Mouse (Mus musculus) megakaryocyte, embryonic 14.5 days (primary cell): Measurements from ENCODE around the gene Sord.

ENCODE experiments used
- FLI1 ChIP-seq: IDR thresholded peaks from 2 replicates; pipeline ENCODE4 v1.6.1; 2012; ENCODE audit warnings: low read length, inconsistent platforms, mixed read lengths
- GATA1 ChIP-seq: IDR thresholded peaks from 3 replicates; pipeline ENCODE4 v1.6.1; 2012; ENCODE audit warnings: mixed read lengths, low read length, inconsistent platforms, borderline replicate concordance

- TF ChIP-seq GATA1 (no peak), FLI1 (no peak)
Observed at GRCm38 (mm10) chr2:122264690-122265089, 30.1 kb downstream of the Sord start.
